Mouse (Mus musculus) thymus, adult 2 months (tissue): ENCODE results near the gene Tapbpl. TPM values are rescaled to one million over a fixed set of nuclear protein-coding genes. Genes with fewer than 3 reads are reported as not detected.
A peak's percentile ranks its signal among the peaks of the same experiment; 100 is the strongest.
"Not testable (repeated sequence)": the region's sequence is repeated elsewhere in the genome, so short reads cannot be mapped to it uniquely, and the experiment has no call there.

Source experiments
- DNase-seq: peaks from one replicate; pipeline ENCODE4 v3.0.0; 2021
- H3K27ac ChIP-seq: fragments of 200-500 bp; 2 replicates; pipeline ENCODE4 v1.5.1; 2012; ENCODE audit warnings: low read length, control low read depth; ENCODE audit not compliant: control insufficient read depth, insufficient read depth
- H3K27me3 ChIP-seq: fragments of 200-500 bp; 2 replicates; pipeline ENCODE4 v1.6.1; 2012; ENCODE audit warnings: mild to moderate bottlenecking, low read length, moderate library complexity, mixed read lengths; ENCODE audit not compliant: control insufficient read depth, insufficient read depth
- H3K36me3 ChIP-seq: fragments of 200-500 bp; 2 replicates; pipeline ENCODE4 v1.6.1; 2012; ENCODE audit warnings: mild to moderate bottlenecking, low read length, moderate library complexity; ENCODE audit not compliant: control insufficient read depth, insufficient read depth
- H3K4me1 ChIP-seq: fragments of 200-500 bp; replicated peaks from 2 replicates; pipeline ENCODE4 v1.6.1; 2012; ENCODE audit warnings: low read length; ENCODE audit not compliant: control insufficient read depth, insufficient read depth
- H3K4me3 ChIP-seq: fragments of 200-500 bp; 2 replicates; pipeline ENCODE4 v1.5.1; 2012; ENCODE audit warnings: mild to moderate bottlenecking, low read length, control low read depth, moderate library complexity; ENCODE audit not compliant: control insufficient read depth, insufficient read depth
- CTCF ChIP-seq: fragments of 200-500 bp; IDR thresholded peaks from 2 replicates; pipeline ENCODE4 v1.5.1; 2012; ENCODE audit warnings: mild to moderate bottlenecking, control low read depth, low read length, moderate library complexity, borderline replicate concordance; ENCODE audit not compliant: control insufficient read depth, poor library complexity, insufficient read depth; ENCODE audit errors: extremely low read depth
- POLR2A ChIP-seq: fragments of 200-500 bp; IDR thresholded peaks from 2 replicates; pipeline ENCODE4 v1.6.1; 2012; ENCODE audit warnings: mild to moderate bottlenecking, low read length, control low read depth, moderate library complexity; ENCODE audit not compliant: control insufficient read depth, poor library complexity, insufficient read depth; ENCODE audit errors: extremely low read depth
- WGBS: fragments of 180-500 bp; shearing (Covaris S2); methylation state at CpG from one replicate; pipeline ENCODE4 v1.1.7; 2018; 5-methylcytosine and 5-hydroxymethylcytosine counted together
- polyA plus RNA-seq: library from polyadenylated mRNA; depleted of rRNA; stranded (reverse); fragments of >200 nt; gene quantifications from 2 replicates; pipeline ENCODE4 v1.2.3, GENCODE M21; 2012

Tapbpl gene
- polyA plus RNA-seq, 1 experiment = 67.6 TPM

DNA sequence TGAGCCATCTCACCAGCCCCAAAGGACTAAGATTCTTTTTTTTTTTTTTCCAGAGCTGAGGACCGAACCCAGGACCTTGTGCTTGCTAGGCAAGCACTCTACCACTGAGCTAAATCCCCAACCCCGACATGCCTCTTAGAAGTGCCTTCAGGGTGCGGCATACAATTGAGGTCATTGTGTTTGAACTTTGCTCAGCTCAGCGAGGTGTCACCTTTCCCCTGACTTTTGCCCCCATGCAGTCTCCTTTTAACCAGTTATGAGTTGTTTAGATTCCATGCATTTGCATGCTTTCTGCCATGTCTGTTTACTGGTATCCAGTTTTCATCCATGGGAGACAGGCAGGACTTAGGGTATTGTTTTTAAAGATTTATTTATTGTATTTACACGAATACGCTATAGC lies 37.1 kb upstream of the Tapbpl start:
- 79% methylated on average over 6 of the region's 6 CpGs for WGBS
- Histone ChIP-seq H3K4me1 (peaks cover 31% of the 10 kb centered on the region), H3K27me3 (no peaks in the 10 kb centered on the region), H3K4me3 (no peak overlapping the region), H3K27ac (no peak overlapping the region), H3K36me3 (no peaks in the 10 kb centered on the region)
- TF ChIP-seq CTCF (no peak), POLR2A (no peak)
- DNase-seq = no peak

DNA sequence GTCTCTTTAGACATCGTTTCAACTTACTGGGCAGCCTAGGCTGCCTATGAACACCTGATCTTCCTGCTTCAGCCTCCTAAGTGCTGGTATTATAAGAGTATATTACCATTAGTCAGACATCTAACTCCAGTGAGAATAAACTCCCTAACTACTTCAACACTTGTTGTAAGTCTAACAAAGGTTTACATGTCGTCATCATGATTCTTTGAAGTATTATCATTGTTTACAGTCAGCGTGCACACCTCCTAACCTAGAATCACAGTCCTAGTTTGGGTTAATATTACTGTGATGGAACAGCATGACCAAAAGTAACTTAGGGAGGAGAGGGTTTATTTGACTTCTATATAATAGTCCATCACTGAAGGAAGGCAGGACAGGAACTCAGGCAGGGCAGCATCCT lies 35.8 kb upstream of the Tapbpl start:
- Histone ChIP-seq H3K4me1 (peaks cover 31% of the 10 kb centered on the region), H3K27ac (no peak overlapping the region), H3K27me3 (no peaks in the 10 kb centered on the region), H3K4me3 (no peak overlapping the region), H3K36me3 (no peaks in the 10 kb centered on the region)
- DNase-seq = no peak
- 80% methylated on average over 3 of the region's 3 CpGs for WGBS
- TF ChIP-seq CTCF (no peak), POLR2A (no peak)

DNA sequence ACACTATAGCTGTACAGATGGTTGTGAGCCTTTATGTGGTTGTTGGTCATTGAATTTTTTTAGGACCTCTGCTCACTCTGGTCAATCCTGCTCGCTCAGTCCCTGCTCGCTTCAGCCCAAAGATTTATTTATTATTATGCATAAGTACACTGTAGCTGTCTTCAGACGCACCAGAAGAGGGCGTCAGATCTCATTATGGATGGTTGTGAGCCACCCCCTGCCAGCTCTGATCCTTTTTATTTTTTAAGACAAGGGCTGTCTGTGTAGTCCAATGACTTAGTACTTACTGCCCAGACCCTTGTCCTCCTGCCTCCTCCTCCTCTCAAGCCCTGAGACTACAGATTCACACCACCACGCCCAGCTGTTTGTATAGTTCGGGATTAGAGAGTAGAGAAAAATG lies 34.9 kb upstream of the Tapbpl start:
- 76% methylated on average over 6 of the region's 6 CpGs for WGBS
- peak overlapping the region; percentile 69; the same call in 1 of the 2 replicates for H3K27ac ChIP-seq
- not testable (repeated sequence) for DNase-seq, H3K36me3 ChIP-seq, H3K27me3 ChIP-seq
- H3K4me3 ChIP-seq = peak overlapping the region; percentile 21; the same call in 1 of the 2 replicates
- peaks cover 31% of the 10 kb centered on the region for H3K4me1 ChIP-seq

DNA sequence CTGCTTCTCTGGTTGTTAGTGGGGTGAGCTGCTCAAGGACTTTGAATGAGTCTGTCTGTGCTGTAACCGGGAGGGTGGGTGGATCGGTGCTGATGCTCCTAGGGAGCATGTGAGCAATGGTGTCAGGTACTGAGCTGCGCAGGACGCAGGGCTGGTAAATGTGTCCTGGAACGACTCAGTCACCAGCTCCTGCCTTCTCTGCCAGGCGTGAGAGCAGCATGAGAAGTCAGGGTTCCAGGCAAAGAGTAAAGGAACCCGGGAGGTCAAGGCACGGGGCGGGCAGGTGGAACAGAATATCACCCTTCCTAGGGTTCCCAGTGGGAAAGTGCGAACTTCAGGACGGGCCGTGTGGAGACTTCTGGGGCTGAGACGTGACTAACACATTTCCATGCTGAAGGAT lies 34.4 kb upstream of the Tapbpl start:
- Histone ChIP-seq H3K36me3 (no peaks in the 10 kb centered on the region), H3K27me3 (no peaks in the 10 kb centered on the region), H3K4me3 (peak overlapping the region; percentile 33), H3K27ac (peak overlapping the region; percentile 92), H3K4me1 (peaks cover 28% of the 10 kb centered on the region)
- TF ChIP-seq POLR2A (no peak), CTCF (no peak)
- DNase-seq = no peak
- WGBS = 88% methylated on average over 13 of the region's 13 CpGs

DNA sequence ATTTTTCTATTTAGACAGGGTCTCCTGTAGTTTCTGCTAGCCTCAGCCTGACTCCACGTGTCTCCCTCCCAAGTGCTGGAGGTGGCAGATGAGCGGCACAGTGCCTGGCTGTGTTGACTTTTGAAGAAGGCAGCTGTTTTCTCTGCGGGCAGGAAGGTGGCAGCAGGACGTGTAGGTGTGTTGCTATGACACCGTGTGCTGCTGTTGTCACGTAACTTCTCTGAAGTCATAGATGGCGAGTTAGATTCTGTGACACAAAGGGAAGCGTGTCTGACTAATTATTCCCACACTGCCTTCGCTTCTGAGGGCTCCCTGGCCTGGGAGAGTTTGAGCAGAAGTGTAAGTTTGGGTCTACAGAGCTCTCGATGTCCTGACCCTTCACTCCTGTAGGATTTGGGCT lies 33.6 kb upstream of the Tapbpl start:
- Histone ChIP-seq H3K27ac (peak overlapping the region; percentile 92), H3K36me3 (no peaks in the 10 kb centered on the region), H3K4me1 (peaks cover 22% of the 10 kb centered on the region), H3K4me3 (peak overlapping the region; percentile 26; the same call in 1 of the 2 replicates), H3K27me3 (no peaks in the 10 kb centered on the region)
- peak; percentile 48; the same call in 1 of the 2 replicates for TF ChIP-seq POLR2A
- TF ChIP-seq CTCF = no peak
- WGBS = 7% methylated on average over 10 of the region's 10 CpGs
- DNase-seq = peak; percentile 82

DNA sequence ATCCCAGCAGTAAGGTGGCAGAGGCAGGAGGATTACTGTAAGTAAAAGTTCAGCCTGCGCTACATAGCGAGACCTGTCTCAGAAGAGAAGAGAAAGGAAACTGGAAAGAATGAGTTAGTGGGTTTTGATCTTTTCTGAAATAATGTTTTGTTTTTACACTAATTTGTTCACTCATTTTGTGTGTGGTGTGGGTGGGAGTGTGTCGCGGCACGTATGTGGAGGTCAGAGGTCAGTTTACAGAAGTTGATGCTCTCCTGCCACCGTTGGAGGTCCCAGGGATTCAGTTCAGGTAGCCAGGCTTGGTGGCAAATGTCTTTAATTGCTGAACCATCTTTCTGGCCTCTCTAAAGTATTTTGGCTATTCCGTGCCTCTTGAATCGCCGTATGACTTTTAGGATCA lies 32.6 kb upstream of the Tapbpl start:
- Histone ChIP-seq H3K27me3 (no peaks in the 10 kb centered on the region), H3K4me3 (no peak overlapping the region), H3K4me1 (peaks cover 21% of the 10 kb centered on the region), H3K27ac (peak overlapping the region; percentile 64; the same call in 1 of the 2 replicates), H3K36me3 (no peaks in the 10 kb centered on the region)
- DNase-seq = no peak
- TF ChIP-seq CTCF (no peak), POLR2A (no peak)
- WGBS = 85% methylated on average over 9 of the region's 9 CpGs

DNA sequence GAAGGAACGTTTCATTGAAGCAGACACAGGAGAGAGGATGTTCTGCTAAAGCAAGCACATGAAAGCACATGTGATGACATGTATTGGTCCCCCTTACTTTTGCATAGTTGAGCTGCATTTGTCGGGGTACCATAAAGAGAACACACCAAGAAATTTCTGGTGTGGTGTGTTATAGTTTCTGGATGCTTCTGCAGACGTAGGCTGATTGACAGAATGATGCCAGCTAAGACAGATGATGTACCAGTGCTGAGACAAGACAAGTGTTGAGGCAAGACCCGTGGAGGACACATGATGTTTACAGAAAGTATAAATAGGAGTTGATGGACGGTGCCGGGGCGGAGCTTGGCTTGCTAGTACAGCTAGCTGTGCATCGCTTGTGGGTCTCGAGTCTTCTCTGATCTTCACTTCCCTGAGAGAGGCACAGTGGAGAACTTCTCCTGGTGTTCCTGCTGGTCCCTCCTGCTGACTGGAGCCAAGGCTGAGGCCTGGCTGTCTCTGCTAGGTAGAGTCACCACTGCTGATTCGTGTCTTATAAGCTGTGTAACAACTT lies 28.4 kb upstream of the Tapbpl start:
- Histone ChIP-seq H3K4me3 (no peak overlapping the region), H3K27ac (no peak overlapping the region), H3K27me3 (no peaks in the 10 kb centered on the region), H3K4me1 (peaks cover 25% of the 10 kb centered on the region), H3K36me3 (no peaks in the 10 kb centered on the region)
- DNase-seq = no peak
- TF ChIP-seq CTCF = no peak
- no peak for TF ChIP-seq POLR2A
- WGBS = 91% methylated on average over 10 of the region's 10 CpGs
